Mouse (Mus musculus) left cerebral cortex, adult 8-10 months (tissue): ENCODE measurements around the gene Apol8. TPM values are rescaled to one million over a fixed set of nuclear protein-coding genes. Genes with fewer than 3 reads are reported as not detected.
"Not testable (repeated sequence)": the region's sequence is repeated elsewhere in the genome, so short reads cannot be mapped to it uniquely, and the experiment has no call there.

Source experiments
- DNase-seq, 2 experiments: peaks; one replicate each; pipeline ENCODE4 v3.0.0; 2022; ENCODE audit warnings: low spot score in 2 of 2
- total RNA-seq, 4 experiments: library from RNA; stranded (reverse); gene quantifications; 2 replicates each; pipeline ENCODE4 v1.2.4; 2022

Apol8 gene
- total RNA-seq, 4 experiments from 2014 or later: 6.6 to 8.0 (median 7.3) TPM

GRCm38 (mm10) chr15:77705306-77705705 is 51.5 kb downstream of the Apol8 start:
- DNase-seq: not testable (repeated sequence)

- not testable (repeated sequence) for DNase-seq
These were observed 58.1 kb downstream of the Apol8 start, which contains the start of gene Apol7e for GRCm38 (mm10) chr15:77698656-77699055. TSS of gene Apol7e (plus strand) at chr15:77698857.

Other genes with a start within 250 kb of the Apol8 start
- not detected for gene Apol11a, start 248.7 kb downstream of the Apol8 start, total RNA-seq
- not detected for gene Apol7c, start 223.7 kb downstream of the Apol8 start, total RNA-seq
- gene 1700025B11Rik, start 195.1 kb downstream of the Apol8 start, total RNA-seq: not detected
- under 1 TPM in 3 of 4 experiments, not detected in 1; 0.25 to 0.33 (median 0.27) TPM for gene Apol10b, start 160.9 kb downstream of the Apol8 start, total RNA-seq
- not detected for gene Gm36245, start 157.7 kb downstream of the Apol8 start, total RNA-seq
- under 1 TPM in 3 of 4 experiments, not detected in 1; 0.19 to 0.36 (median 0.20) TPM for gene Apol11b, start 113.7 kb downstream of the Apol8 start, total RNA-seq
- gene Apol7e, start 58.1 kb downstream of the Apol8 start, total RNA-seq: not detected
- gene Apol9b, start 28.0 kb downstream of the Apol8 start, total RNA-seq: not detected
- gene Myh9, start 85.2 kb upstream of the Apol8 start, total RNA-seq: 10 to 100 TPM; 65.9 to 77.7 (median 71.1) TPM
- gene Txn2, start 172.0 kb upstream of the Apol8 start, total RNA-seq: 100 to 1,000 TPM; 126 to 139 (median 131) TPM
- gene Foxred2, start 199.7 kb upstream of the Apol8 start, total RNA-seq: 10 to 100 TPM; 12.1 to 15.8 (median 14.5) TPM
- 100 to 1,000 TPM in 2 of 4 experiments, 10 to 100 TPM in 2; 87.5 to 106 (median 98.6) TPM for gene Eif3d, start 213.8 kb upstream of the Apol8 start, total RNA-seq